Comparison of ENCODE assay signal across 7 mouse cellular contexts in genomic region chr9:24774160-24774969, GRCm38 (mm10). TPM values are rescaled to one million over a fixed set of nuclear protein-coding genes. Genes with fewer than 3 reads are reported as not detected.
DNase-seq lines count a peak whose midpoint lies in the region; ATAC-seq lines count a peak whose summit lies in the region.

TSS of gene Tbx20 (minus strand) at chr9:24774303.

- intact Hi-C loops in left cerebral cortex, postnatal 14 days (cut with DNase I) = loop anchor here (10.0 kb wide), 1 partner anchor 250 kb away; no protein-coding TSS in a partner anchor

- H3K27me3 ChIP-seq in heart, embryonic 16.5 days (ENCODE audit: control insufficient read depth, insufficient read depth, low read length) = peaks cover 17% of the 10 kb centered on the region
- H3K27me3 ChIP-seq in limb, embryonic 10.5 days (ENCODE audit: low read depth, poor library complexity, severe bottlenecking) = peaks cover 100% of the 10 kb centered on the region
- H3K27me3 ChIP-seq in neural tube, embryonic 13.5 days = peaks cover 99% of the 10 kb centered on the region

- WGBS in heart, embryonic 16.5 days = under 1% methylated on average over 40 of the region's 40 CpGs
- under 1% methylated on average over 40 of the region's 40 CpGs for WGBS in limb, embryonic 10.5 days
- WGBS in neural tube, embryonic 13.5 days = under 1% methylated on average over 40 of the region's 40 CpGs

- peak within 1 kb of the TSS; percentile 65 for H3K4me2 ChIP-seq in heart, embryonic 16.5 days (ENCODE audit: low read depth, low read length)
- H3K4me2 ChIP-seq in neural tube, embryonic 13.5 days = peak within 1 kb of the TSS; percentile 48

- ATAC-seq in heart, embryonic 16.5 days (replicated peaks; ENCODE audit: extremely low read depth, insufficient read depth, low FRiP score) = peak; percentile 94
- ATAC-seq in neural tube, embryonic 13.5 days (ENCODE audit: low read depth) = peak; percentile 83
- ATAC-seq in CD4-positive, CD25-positive, alpha-beta regulatory T cell, adult 4 months = no peak

- H3K36me3 ChIP-seq in heart, embryonic 16.5 days (ENCODE audit: control insufficient read depth, insufficient read depth) = 0 out of 2 replicates have a peak, but pooled peaks cover 2% of the 10 kb centered on the region
- H3K36me3 ChIP-seq in limb, embryonic 10.5 days = no peaks in the 10 kb centered on the region
- no peaks in the 10 kb centered on the region for H3K36me3 ChIP-seq in neural tube, embryonic 13.5 days

- peaks cover 19% of the 10 kb centered on the region for H3K4me1 ChIP-seq in heart, embryonic 16.5 days (ENCODE audit: control insufficient read depth, insufficient read depth, low read length)
- H3K4me1 ChIP-seq in limb, embryonic 10.5 days = peaks cover 40% of the 10 kb centered on the region
- peaks cover 32% of the 10 kb centered on the region for H3K4me1 ChIP-seq in neural tube, embryonic 13.5 days (replicated peaks)

- peak within 1 kb of the TSS; percentile 87 for H3K9ac ChIP-seq in heart, embryonic 16.5 days (ENCODE audit: low read length)
- H3K9ac ChIP-seq in neural tube, embryonic 13.5 days = no peak within 1 kb of the TSS

- peak; percentile 62 to 74 for DNase-seq in adrenal gland, adult (ENCODE audit: inconsistent age in 2 of 2, low spot score in 1 of 2)
- peak; percentile 59 for DNase-seq in embryo, embryonic 11.5 days (ENCODE audit: low read depth, low spot score)
- peak; percentile 81 for DNase-seq in limb, embryonic 10.5 days (ENCODE audit: low spot score)
- no peak for DNase-seq in left cerebral cortex, postnatal 14 days (ENCODE audit: low spot score in 2 of 2)

- H3K27ac ChIP-seq in heart, embryonic 16.5 days (ENCODE audit: low read length) = peak within 1 kb of the TSS; percentile 99
- no peak within 1 kb of the TSS for H3K27ac ChIP-seq in limb, embryonic 10.5 days
- H3K27ac ChIP-seq in neural tube, embryonic 13.5 days (replicated peaks) = no peak within 1 kb of the TSS

- H3K4me3 ChIP-seq in heart, embryonic 16.5 days (ENCODE audit: low read length) = peak within 1 kb of the TSS; percentile 74
- H3K4me3 ChIP-seq in limb, embryonic 10.5 days = peak within 1 kb of the TSS; percentile 47
- peak within 1 kb of the TSS; percentile 24 for H3K4me3 ChIP-seq in neural tube, embryonic 13.5 days

- no peaks in the 10 kb centered on the region for H3K9me3 ChIP-seq in heart, embryonic 16.5 days (replicated peaks; ENCODE audit: control insufficient read depth, low read length)
- H3K9me3 ChIP-seq in limb, embryonic 10.5 days (replicated peaks) = no peaks in the 10 kb centered on the region
- H3K9me3 ChIP-seq in neural tube, embryonic 13.5 days = no peaks in the 10 kb centered on the region

RNA-seq across cellular contexts. Expression of gene Tbx20, which starts in this region (rescaled TPM):
- polyA plus RNA-seq in heart, embryonic 16.5 days (2015; fragmentation: Nextera tagmentation; extraction: Ambion mirVana) = 67.6 and 68.9 TPM in 2 replicates
- 0.24 and 0.39 TPM in 2 replicates for polyA plus RNA-seq in limb, embryonic 10.5 days (2016; fragmentation: Nextera tagmentation; extraction: Ambion mirVana)
- polyA plus RNA-seq in neural tube, embryonic 13.5 days (2015; fragmentation: Nextera tagmentation; extraction: Ambion mirVana) = 0.15 and 0.44 TPM in 2 replicates
- not detected for total RNA-seq in left cerebral cortex, postnatal 14 days (2021)
- not detected for polyA plus RNA-seq in CD4-positive, CD25-positive, alpha-beta regulatory T cell, adult 4 months (2017; shearing (Covaris generic))

Comparison
In these comparisons a context has a peak if more than half of its experiments do, and no peak if none do; other contexts are left out.
1. RNA of gene Tbx20 (polyA plus RNA-seq): 67.6 to 68.9 TPM in heart, embryonic 16.5 days; 0.24 to 0.39 TPM in limb, embryonic 10.5 days, 0.15 to 0.44 TPM in neural tube, embryonic 13.5 days and not detected in CD4-positive, CD25-positive, alpha-beta regulatory T cell, adult 4 months; every median in the first group is over 10 times any median in the second.
2. Peak in DNase-seq and H3K4me3 ChIP-seq in limb, embryonic 10.5 days; RNA of the gene not detected or under 1 TPM.
3. Peak in ATAC-seq, H3K4me3 ChIP-seq and H3K4me2 ChIP-seq in neural tube, embryonic 13.5 days; RNA of the gene not detected or under 1 TPM.
4. DNase-seq: peak in adrenal gland, adult (2 of 2) and embryo, embryonic 11.5 days (single experiment); none in left cerebral cortex, postnatal 14 days (0 of 2).
5. H3K4me3 ChIP-seq: peak in every context shown above with its lines; median percentile 74 in heart, embryonic 16.5 days; 47 in limb, embryonic 10.5 days; 24 in neural tube, embryonic 13.5 days.